Mouse (Mus musculus) spleen, adult 10 weeks (tissue): ENCODE measurements around the gene H2-Q1. TPM values are rescaled to one million over a fixed set of nuclear protein-coding genes. Genes with fewer than 3 reads are reported as not detected.

ENCODE experiments used
- polyA plus RNA-seq: library from polyadenylated mRNA; stranded (reverse); fragments of 350-450 nt; fragmentation: Illumina TruSeq; extraction: RNeasy Lipid Tissue Mini Kit (QIAGEN cat#74804); gene quantifications from one replicate; pipeline ENCODE4 v1.2.3, GENCODE M21; 2015; ENCODE audit warnings: low replicate concordance; ENCODE audit not compliant: insufficient read depth

The H2-Q1 gene
- polyA plus RNA-seq: not detected

DNA sequence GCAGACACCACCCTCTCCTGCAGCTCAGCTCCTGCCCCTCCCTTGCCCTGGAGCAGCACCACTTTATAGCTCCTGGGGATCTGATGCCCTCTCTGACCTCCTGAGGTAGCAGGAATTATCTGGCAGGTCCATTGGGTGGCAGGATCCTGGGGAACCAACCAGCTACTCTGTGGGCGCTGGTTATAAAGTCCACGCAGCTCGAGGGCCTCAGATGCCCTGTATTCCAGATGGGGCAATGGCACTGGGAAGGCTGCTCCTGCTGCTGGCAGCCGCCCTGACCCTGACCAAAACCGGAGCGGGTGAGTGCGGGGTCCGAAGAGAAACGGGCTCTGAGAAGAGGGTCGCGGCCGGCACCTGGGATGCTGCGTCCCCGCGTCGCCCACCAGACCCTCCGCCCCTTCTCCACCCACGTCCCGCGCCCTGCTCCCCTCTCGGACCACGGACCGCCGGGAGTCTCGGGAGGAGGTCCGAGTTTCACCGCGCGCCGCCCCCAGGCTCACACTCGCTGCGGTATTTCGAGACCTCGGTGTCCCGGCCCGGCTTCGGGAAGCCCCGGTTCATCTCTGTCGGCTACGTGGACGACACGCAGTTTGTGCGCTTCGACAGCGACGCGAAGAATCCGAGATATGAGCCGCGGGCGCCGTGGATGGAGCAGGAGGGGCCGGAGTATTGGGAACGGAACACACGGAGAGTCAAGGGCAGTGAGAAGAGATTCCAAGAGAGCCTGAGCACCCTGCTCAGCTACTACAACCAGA is at the start of gene H2-Q1:
Gene H2-Q1, plus strand, starts transcription at position 79 of the 755 bp plus-strand sequence.

DNA sequence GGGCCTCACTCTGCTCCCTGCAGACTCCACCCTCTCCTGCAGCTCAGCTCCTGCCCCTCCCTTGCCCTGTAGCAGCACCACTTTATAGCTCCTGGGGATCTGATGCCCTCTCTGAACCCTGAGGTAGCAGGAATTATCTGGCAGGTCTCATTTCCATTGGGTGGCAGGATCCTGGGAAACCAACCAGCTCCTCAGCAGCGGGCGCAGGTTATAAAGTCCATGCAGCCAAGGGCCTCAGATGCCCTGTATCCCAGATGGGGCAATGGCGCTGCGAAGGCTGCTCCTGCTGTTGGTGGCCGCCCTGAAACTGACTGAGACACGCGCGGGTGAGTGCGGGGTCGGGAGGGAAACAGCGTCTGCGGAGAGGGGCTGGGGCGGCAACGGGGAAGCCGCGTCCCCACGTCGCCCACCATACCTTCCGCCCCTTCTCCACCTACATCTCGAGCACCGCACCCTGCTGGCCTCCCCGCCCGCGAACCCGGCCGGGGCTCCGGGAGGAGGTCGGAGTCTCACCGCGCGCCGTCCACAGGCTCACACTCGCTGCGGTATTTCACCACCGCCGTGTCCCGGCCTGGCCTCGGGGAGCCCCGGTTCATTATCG is 22.0 kb downstream of the H2-Q1 start, which contains the start of gene H2-Q2:
Gene H2-Q2, plus strand, starts transcription at position 172 of the 601 bp plus-strand sequence.

Other genes starting within 250 kb of the H2-Q1 start
- gene Ly6g6e, start 243.5 kb upstream of the H2-Q1 start, polyA plus RNA-seq: not detected
- not detected for gene Ly6g6d, start 242.3 kb upstream of the H2-Q1 start, polyA plus RNA-seq
- gene Ly6g6f, start 234.8 kb upstream of the H2-Q1 start, polyA plus RNA-seq: 0.93 TPM
- 19.7 TPM for gene Abhd16a, start 231.1 kb upstream of the H2-Q1 start, polyA plus RNA-seq
- not detected for gene Ly6g5c, start 212.1 kb upstream of the H2-Q1 start, polyA plus RNA-seq
- 1.6 TPM for gene Ly6g5b, start 205.0 kb upstream of the H2-Q1 start, polyA plus RNA-seq
- gene Gpank1, start 198.9 kb upstream of the H2-Q1 start, polyA plus RNA-seq: 24.2 TPM
- 133 TPM for gene Csnk2b, start 198.4 kb upstream of the H2-Q1 start, polyA plus RNA-seq
- gene D17H6S53E, start 194.0 kb upstream of the H2-Q1 start, polyA plus RNA-seq: 15.5 TPM
- gene Apom, start 188.4 kb upstream of the H2-Q1 start, polyA plus RNA-seq: 0.33 TPM
- 69.9 TPM for gene Bag6, start 185.2 kb upstream of the H2-Q1 start, polyA plus RNA-seq
- gene Prrc2a, start 155.5 kb upstream of the H2-Q1 start, polyA plus RNA-seq: 58.2 TPM
- 157 TPM for gene Aif1, start 144.3 kb upstream of the H2-Q1 start, polyA plus RNA-seq
- 139 TPM for gene Lst1, start 132.0 kb upstream of the H2-Q1 start, polyA plus RNA-seq
- gene Ltb, start 126.0 kb upstream of the H2-Q1 start, polyA plus RNA-seq: 99.6 TPM
- 15.3 TPM for gene Tnf, start 118.4 kb upstream of the H2-Q1 start, polyA plus RNA-seq
- 24.3 TPM for gene Lta, start 115.1 kb upstream of the H2-Q1 start, polyA plus RNA-seq
- 0.72 TPM for gene Gm16181, start 99.6 kb upstream of the H2-Q1 start, polyA plus RNA-seq
- 14.4 TPM for gene Atp6v1g2, start 86.7 kb upstream of the H2-Q1 start, polyA plus RNA-seq
- 3.1 TPM for gene Nfkbil1, start 84.6 kb upstream of the H2-Q1 start, polyA plus RNA-seq
- 220 TPM for gene Ddx39b, start 78.7 kb upstream of the H2-Q1 start, polyA plus RNA-seq
- 1,132 TPM for gene H2-D1, start 57.7 kb upstream of the H2-Q1 start, polyA plus RNA-seq
- 0.76 TPM for gene H2-Q2, start 21.8 kb downstream of the H2-Q1 start, polyA plus RNA-seq
- 233 TPM for gene H2-Q4, start 59.2 kb downstream of the H2-Q1 start, polyA plus RNA-seq
- gene H2-Q6, start 104.4 kb downstream of the H2-Q1 start, polyA plus RNA-seq: 354 TPM
- 333 TPM for gene H2-Q7, start 118.8 kb downstream of the H2-Q1 start, polyA plus RNA-seq
- gene H2-Q10, start 149.7 kb downstream of the H2-Q1 start, polyA plus RNA-seq: 14.7 TPM
- gene Pou5f1, start 185.6 kb downstream of the H2-Q1 start, polyA plus RNA-seq: not detected
- gene Tcf19, start 196.4 kb downstream of the H2-Q1 start, polyA plus RNA-seq: 11.4 TPM
- gene Cchcr1, start 196.7 kb downstream of the H2-Q1 start, polyA plus RNA-seq: 4.5 TPM
- not detected for gene Psors1c2, start 212.8 kb downstream of the H2-Q1 start, polyA plus RNA-seq
- not detected for gene Cdsn, start 231.7 kb downstream of the H2-Q1 start, polyA plus RNA-seq
- not detected for gene 2300002M23Rik, start 247.0 kb downstream of the H2-Q1 start, polyA plus RNA-seq